Mouse (Mus musculus): Measurements from ENCODE around the gene Nubp2. TPM values are rescaled to one million over a fixed set of nuclear protein-coding genes. Genes with fewer than 3 reads are reported as not detected.

Nubp2 gene
- polyA plus RNA-seq, 1 experiment: 38.4 TPM

- H3K36me3 ChIP-seq (ENCODE audit: control insufficient read depth, insufficient read depth, low read length): peaks cover 5% of the 10 kb centered on the region
Observed at GRCm38 (mm10) chr17:24861785-24862184, 24.4 kb downstream of the Nubp2 start.

GRCm38 (mm10) chr17:24860076-24860475, 26.1 kb downstream of the Nubp2 start:
- TF ChIP-seq POLR2A (IDR thresholded peaks at IDR 0.05; ENCODE audit: low read depth, low read length) (no peak), CTCF (conservative IDR thresholded peaks at IDR 0.05; ENCODE audit: insufficient read depth, insufficient read length, low read depth, low read length) (no peak)
- 92% methylated on average over 8 of the region's 8 CpGs for WGBS
- Histone ChIP-seq H3K27ac (ENCODE audit: insufficient read depth, low read depth, low read length) (no peak overlapping the region), H3K4me1 (ENCODE audit: control insufficient read depth, insufficient read depth, low read length) (peaks cover 23% of the 10 kb centered on the region; the same call in 1 of the 2 replicates), H3K4me3 (ENCODE audit: insufficient read depth, low read depth, low read length) (no peak overlapping the region), H3K27me3 (replicated peaks; ENCODE audit: control insufficient read depth, insufficient read depth, low read length) (no peaks in the 10 kb centered on the region), H3K36me3 (ENCODE audit: control insufficient read depth, insufficient read depth, low read length) (peaks cover 5% of the 10 kb centered on the region)
- DNase-seq: no peak

More at GRCm38 (mm10) chr17:24861785-24862184, 24.4 kb downstream of the Nubp2 start:
- Histone ChIP-seq H3K27me3 (replicated peaks; ENCODE audit: control insufficient read depth, insufficient read depth, low read length) (no peaks in the 10 kb centered on the region), H3K27ac (ENCODE audit: insufficient read depth, low read depth, low read length) (no peak overlapping the region), H3K4me1 (ENCODE audit: control insufficient read depth, insufficient read depth, low read length) (peaks cover 13% of the 10 kb centered on the region; the same call in 1 of the 2 replicates), H3K4me3 (ENCODE audit: insufficient read depth, low read depth, low read length) (no peak overlapping the region)
- TF ChIP-seq CTCF (conservative IDR thresholded peaks at IDR 0.05; ENCODE audit: insufficient read depth, insufficient read length, low read depth, low read length) (no peak), POLR2A (IDR thresholded peaks at IDR 0.05; ENCODE audit: low read depth, low read length) (no peak)
- 82% methylated on average over 3 of the region's 3 CpGs for WGBS
- no peak for DNase-seq

GRCm38 (mm10) chr17:24858967-24859366, 27.2 kb downstream of the Nubp2 start:
- no peaks in the 10 kb centered on the region for H3K27me3 ChIP-seq (replicated peaks; ENCODE audit: control insufficient read depth, insufficient read depth, low read length)
- H3K4me3 ChIP-seq (ENCODE audit: insufficient read depth, low read depth, low read length): no peak overlapping the region
- TF ChIP-seq POLR2A (IDR thresholded peaks at IDR 0.05; ENCODE audit: low read depth, low read length) (no peak), CTCF (conservative IDR thresholded peaks at IDR 0.05; ENCODE audit: insufficient read depth, insufficient read length, low read depth, low read length) (no peak)
- WGBS: 73% methylated on average over 6 of the region's 6 CpGs
- no peak overlapping the region for H3K27ac ChIP-seq (ENCODE audit: insufficient read depth, low read depth, low read length)
- H3K36me3 ChIP-seq (ENCODE audit: control insufficient read depth, insufficient read depth, low read length): peaks cover 5% of the 10 kb centered on the region
- peaks cover 23% of the 10 kb centered on the region; the same call in 1 of the 2 replicates for H3K4me1 ChIP-seq (ENCODE audit: control insufficient read depth, insufficient read depth, low read length)
- no peak for DNase-seq

GRCm38 (mm10) chr17:24857831-24858470, 28.2 kb downstream of the Nubp2 start:
- Histone ChIP-seq H3K36me3 (ENCODE audit: control insufficient read depth, insufficient read depth, low read length) (peaks cover 5% of the 10 kb centered on the region), H3K4me1 (ENCODE audit: control insufficient read depth, insufficient read depth, low read length) (peaks cover 23% of the 10 kb centered on the region; the same call in 1 of the 2 replicates), H3K27ac (ENCODE audit: insufficient read depth, low read depth, low read length) (peak overlapping the region; percentile 69), H3K4me3 (ENCODE audit: insufficient read depth, low read depth, low read length) (peak overlapping the region; percentile 14; the same call in 1 of the 2 replicates), H3K27me3 (replicated peaks; ENCODE audit: control insufficient read depth, insufficient read depth, low read length) (no peaks in the 10 kb centered on the region)
- WGBS: 38% methylated on average over 8 of the region's 8 CpGs
- peak; percentile 95 for DNase-seq
- no peak for TF ChIP-seq POLR2A (IDR thresholded peaks at IDR 0.05; ENCODE audit: low read depth, low read length)

- no peak for DNase-seq
- Histone ChIP-seq H3K27me3 (replicated peaks; ENCODE audit: control insufficient read depth, insufficient read depth, low read length) (no peaks in the 10 kb centered on the region), H3K36me3 (ENCODE audit: control insufficient read depth, insufficient read depth, low read length) (peaks cover 5% of the 10 kb centered on the region), H3K27ac (ENCODE audit: insufficient read depth, low read depth, low read length) (peak overlapping the region; percentile 81), H3K4me1 (ENCODE audit: control insufficient read depth, insufficient read depth, low read length) (peaks cover 27% of the 10 kb centered on the region; the same call in 1 of the 2 replicates), H3K4me3 (ENCODE audit: insufficient read depth, low read depth, low read length) (no peak overlapping the region)
- TF ChIP-seq POLR2A (IDR thresholded peaks at IDR 0.05; ENCODE audit: low read depth, low read length) (no peak), CTCF (conservative IDR thresholded peaks at IDR 0.05; ENCODE audit: insufficient read depth, insufficient read length, low read depth, low read length) (no peak)
- WGBS: 82% methylated on average over 13 of the region's 13 CpGs
Observed at GRCm38 (mm10) chr17:24856589-24856988, 29.6 kb downstream of the Nubp2 start.

GRCm38 (mm10) chr17:24855838-24856464, 30.2 kb downstream of the Nubp2 start:
- no peak for TF ChIP-seq POLR2A (IDR thresholded peaks at IDR 0.05; ENCODE audit: low read depth, low read length)
- no peak for TF ChIP-seq CTCF (conservative IDR thresholded peaks at IDR 0.05; ENCODE audit: insufficient read depth, insufficient read length, low read depth, low read length)
- 58% methylated on average over 3 of the region's 3 CpGs for WGBS
- Histone ChIP-seq H3K36me3 (ENCODE audit: control insufficient read depth, insufficient read depth, low read length) (peaks cover 1% of the 10 kb centered on the region), H3K27ac (ENCODE audit: insufficient read depth, low read depth, low read length) (peak overlapping the region; percentile 81), H3K4me3 (ENCODE audit: insufficient read depth, low read depth, low read length) (no peak overlapping the region), H3K4me1 (ENCODE audit: control insufficient read depth, insufficient read depth, low read length) (peaks cover 27% of the 10 kb centered on the region; the same call in 1 of the 2 replicates), H3K27me3 (replicated peaks; ENCODE audit: control insufficient read depth, insufficient read depth, low read length) (no peaks in the 10 kb centered on the region)
- DNase-seq: peak; percentile 59
